Mouse (Mus musculus): ENCODE data around the gene Dnajc27.

The Dnajc27 gene

GRCm38 (mm10) chr12:4083441-4083840, 1.1 kb downstream of the Dnajc27 start:
- DNase-seq, result no peak

- peak; percentile 11 for DNase-seq
Measured at GRCm38 (mm10) chr12:4107383-4107782, 25.0 kb downstream of the Dnajc27 start.

- DNase-seq, result no peak
Measured at GRCm38 (mm10) chr12:4116132-4116531, 33.7 kb downstream of the Dnajc27 start.

- no peak for DNase-seq
Measured at GRCm38 (mm10) chr12:4117136-4117535, 34.8 kb downstream of the Dnajc27 start.

GRCm38 (mm10) chr12:4117579-4117978, 35.2 kb downstream of the Dnajc27 start:
- no peak for DNase-seq

- no peak for DNase-seq
Measured at GRCm38 (mm10) chr12:4127346-4127745, 45.0 kb downstream of the Dnajc27 start.

GRCm38 (mm10) chr12:4132941-4133846, 50.8 kb downstream of the Dnajc27 start, which contains the start of gene Adcy3:
Gene Adcy3 (plus strand): TSS chr12:4133103.
- no peak for DNase-seq

GRCm38 (mm10) chr12:4133847-4134212, 51.4 kb downstream of the Dnajc27 start:
- DNase-seq, result no peak

- DNase-seq, result no peak
Measured at GRCm38 (mm10) chr12:4143179-4143578, 60.8 kb downstream of the Dnajc27 start.

- no peak for DNase-seq
Measured at GRCm38 (mm10) chr12:4150936-4151335, 68.6 kb downstream of the Dnajc27 start.

- DNase-seq, result no peak
Measured at GRCm38 (mm10) chr12:4151969-4152368, 69.6 kb downstream of the Dnajc27 start.

- DNase-seq, result no peak
Measured at GRCm38 (mm10) chr12:4157466-4157865, 75.1 kb downstream of the Dnajc27 start.

GRCm38 (mm10) chr12:4158179-4158578, 75.8 kb downstream of the Dnajc27 start:
- DNase-seq, result no peak

- no peak for DNase-seq
Measured at GRCm38 (mm10) chr12:4158868-4159632, 76.7 kb downstream of the Dnajc27 start.

Data from kidney, adult 11 months (tissue).